Mouse (Mus musculus): ENCODE measurements at regions not wholly inside any gene's neighbourhood (a gene's known extent, or its start where the extent isn't known, plus 50 kb on each side); places are given as distances from the start of the nearest gene placed in this dataset.

- no peak for DNase-seq
Measured at GRCm38 (mm10) chr4:53915326-53915725, 89.5 kb downstream of the Tmem38b start.

DNA sequence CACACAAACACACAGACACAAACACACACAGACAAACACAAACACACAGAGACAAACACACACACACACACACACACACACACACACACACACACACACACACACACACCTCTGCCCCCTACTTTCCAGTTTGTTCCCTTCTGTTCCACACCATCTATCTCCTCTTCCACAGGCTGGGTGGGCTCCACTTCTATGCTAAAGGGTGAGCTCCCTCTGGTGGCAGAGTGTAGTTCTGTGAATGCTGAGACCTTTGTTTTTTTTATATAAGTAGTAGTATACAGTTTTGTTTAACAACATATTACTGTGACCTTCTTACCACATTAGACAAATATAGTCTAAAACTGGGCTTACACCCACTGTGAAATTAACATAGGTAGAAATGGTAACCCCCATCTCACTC is 93.3 kb downstream of the Tmem38b start:
- peak; percentile 80 to 83 for DNase-seq

- DNase-seq: no peak
Measured at GRCm38 (mm10) chr4:53920587-53920986, 94.7 kb downstream of the Tmem38b start.

DNA sequence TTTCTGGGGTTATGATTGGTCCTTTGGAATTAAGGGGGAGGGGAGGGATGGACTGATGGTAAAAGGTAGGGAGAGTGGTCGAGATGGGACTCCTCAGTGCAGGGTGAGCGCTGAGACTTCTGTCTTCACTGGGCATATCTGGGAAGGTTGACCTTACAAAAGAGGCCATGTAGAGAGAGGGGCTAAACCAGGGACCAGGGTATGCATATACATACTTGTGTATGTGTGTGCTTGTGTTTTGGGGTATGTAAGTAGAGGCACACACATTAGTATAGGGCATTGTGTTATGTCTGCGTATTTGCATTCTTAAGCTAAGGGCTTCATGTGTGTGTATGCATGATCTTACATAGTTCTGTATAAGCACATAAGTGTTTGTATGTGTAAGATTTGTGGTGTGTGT is 105.2 kb downstream of the Tmem38b start:
- no peak for DNase-seq

GRCm38 (mm10) chr4:53931499-53931898 is 105.7 kb downstream of the Tmem38b start:
- DNase-seq: peak; percentile 58 to 61

DNA sequence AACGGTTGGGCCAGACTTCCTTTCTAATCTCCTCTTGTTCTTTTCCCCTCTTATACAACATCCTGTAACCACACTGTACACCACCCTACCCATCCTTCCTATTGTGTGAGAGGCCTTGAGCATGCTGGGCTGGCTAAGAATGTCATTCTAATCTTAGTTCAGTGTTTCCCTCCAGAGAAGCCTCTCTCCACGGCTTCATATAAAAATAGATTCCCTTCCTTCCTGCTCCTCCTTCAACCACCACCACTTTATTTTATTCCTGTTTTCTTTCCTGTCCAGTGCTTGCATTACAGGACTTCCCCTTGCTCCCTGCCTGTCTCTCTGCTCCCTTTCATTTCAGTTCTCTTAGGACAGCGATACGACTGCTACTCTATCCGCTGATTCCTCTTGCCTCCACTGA is 109.5 kb downstream of the Tmem38b start:
- no peak for DNase-seq

DNA sequence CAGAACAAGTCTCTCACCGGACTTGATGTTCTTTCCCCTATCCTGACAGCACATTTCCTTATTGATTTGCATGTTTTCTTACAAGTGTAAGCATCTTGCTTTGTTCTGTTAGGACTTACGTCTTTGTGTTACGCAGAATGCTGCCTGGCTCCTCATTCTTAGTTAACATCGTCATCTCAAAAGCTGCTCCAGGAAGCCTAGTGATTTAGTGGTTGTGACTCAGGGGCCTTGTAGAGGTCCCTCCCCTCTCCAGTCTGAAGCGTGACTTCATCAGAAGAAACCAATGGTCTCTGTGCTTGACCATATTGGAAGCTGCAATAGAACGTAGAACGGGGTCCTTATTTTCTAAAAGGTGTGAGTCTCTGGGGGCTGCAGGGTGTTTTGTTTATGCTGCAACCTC is 122.9 kb downstream of the Tmem38b start:
- no peak for DNase-seq

- DNase-seq: no peak
Measured at GRCm38 (mm10) chr4:53949164-53949563, 123.3 kb downstream of the Tmem38b start.

- DNase-seq: no peak
Measured at GRCm38 (mm10) chr4:53950496-53950895, 124.7 kb downstream of the Tmem38b start.

GRCm38 (mm10) chr4:53951003-53951733 is 125.3 kb downstream of the Tmem38b start:
- no peak for DNase-seq

DNA sequence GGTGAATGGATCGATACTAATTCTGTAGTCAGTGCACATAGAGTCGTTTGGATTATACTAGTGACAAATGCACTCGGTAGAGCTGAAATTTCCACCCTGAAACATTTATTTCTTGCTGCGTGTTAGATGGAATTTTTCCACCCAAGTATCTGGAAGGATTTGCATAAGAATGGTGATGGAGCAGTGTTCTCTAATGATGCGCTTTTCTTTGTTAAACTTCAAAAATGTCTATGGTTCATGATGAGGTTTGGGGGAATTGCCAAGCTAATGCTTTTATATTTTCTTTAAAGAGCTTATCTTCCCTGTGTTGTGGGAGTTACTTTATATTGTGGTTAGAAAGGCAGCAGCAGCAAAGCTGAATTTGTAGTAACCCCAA is 125.9 kb downstream of the Tmem38b start:
- no peak for DNase-seq

GRCm38 (mm10) chr4:53952288-53952687 is 126.4 kb downstream of the Tmem38b start:
- no peak for DNase-seq

- no peak for DNase-seq
Measured at GRCm38 (mm10) chr4:53962458-53962857, 136.6 kb downstream of the Tmem38b start.

DNA sequence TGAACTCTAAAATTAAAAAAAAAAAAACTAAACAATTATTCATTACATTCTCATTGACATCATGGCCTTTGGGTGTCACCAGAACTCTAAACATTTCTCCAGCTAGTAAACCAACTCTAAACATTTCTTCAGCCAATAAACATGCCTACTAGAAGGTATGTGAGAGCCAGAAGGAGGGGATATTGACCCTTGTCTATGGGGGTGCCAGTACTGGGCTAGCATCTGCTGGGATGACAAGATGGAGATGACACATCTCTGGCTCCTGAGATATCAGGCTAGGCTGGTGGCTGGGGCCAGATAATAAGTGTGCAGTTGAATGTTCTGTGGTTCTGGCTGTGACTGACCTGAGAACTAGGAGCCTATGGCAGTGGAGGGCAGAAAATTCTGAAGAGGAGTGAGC is 144.6 kb downstream of the Tmem38b start:
- DNase-seq: no peak

GRCm38 (mm10) chr4:53970960-53971359 is 145.1 kb downstream of the Tmem38b start:
- no peak for DNase-seq

DNA sequence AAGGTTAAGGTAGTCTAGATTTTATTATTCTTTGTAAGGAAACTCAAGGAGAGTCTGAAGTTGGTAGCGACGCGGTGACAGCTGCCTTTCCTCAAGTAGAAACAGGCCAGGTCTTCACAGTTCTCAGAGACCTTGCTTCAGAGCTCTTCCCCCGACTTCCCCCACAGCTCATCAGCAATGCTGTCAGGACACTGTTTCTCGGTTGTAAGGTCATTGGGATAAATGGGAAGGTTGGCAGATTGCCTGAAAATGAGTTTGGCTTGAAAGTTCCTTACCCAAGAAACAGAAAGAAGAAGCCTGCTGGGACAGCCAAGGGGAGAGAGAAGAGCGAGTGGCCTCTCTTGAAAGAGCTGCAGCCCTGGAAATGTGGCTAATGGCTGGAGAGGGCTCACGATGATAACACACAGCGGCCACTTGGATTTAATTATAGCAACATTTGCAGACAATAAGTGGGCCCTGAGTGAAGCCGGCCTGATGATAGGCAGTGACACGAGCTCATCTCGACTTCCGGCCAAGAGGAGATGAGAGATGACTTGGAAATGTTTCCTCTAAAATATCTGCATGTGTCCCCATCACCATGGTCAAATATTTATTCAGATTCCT is 150.3 kb downstream of the Tmem38b start:
- peak; percentile 20 to 29 for DNase-seq

DNA sequence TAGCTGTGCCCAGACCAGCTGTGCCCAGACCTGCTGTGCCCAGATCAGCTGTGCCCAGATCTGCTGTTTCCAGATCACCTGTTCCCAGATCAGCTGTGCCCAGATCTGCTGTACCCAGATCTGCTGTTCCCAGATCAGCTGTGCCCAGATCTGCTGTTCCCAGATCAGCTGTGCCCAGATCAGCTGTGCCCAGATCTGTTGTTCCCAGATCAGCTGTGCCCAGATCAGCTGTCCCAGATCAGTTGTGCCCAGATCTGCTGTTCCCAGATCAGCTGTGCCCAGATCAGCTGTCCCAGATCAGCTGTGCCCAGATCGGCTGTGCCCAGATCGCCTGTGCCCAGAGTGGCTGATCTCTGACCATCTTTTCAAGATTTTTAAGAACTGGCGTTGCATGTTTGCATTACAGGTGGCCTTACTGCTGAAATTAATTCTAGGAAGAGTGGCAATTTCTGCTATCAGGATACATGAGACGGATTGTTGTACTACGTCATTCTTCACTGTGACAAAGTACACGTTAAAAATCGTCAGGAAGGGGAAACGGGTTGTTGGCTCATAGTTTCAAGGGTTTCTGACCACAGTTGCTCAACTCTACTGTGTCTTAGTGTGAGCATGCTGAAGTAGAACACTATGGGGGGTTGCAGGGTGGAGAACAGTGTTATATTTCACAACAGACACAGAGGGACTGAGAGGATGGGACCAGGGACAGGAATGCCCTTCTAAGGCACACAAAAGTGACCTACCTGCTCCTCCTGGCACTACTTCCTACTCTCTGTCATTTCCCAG is 160.9 kb downstream of the Tmem38b start:
- peak; percentile 6 to 7 for DNase-seq

GRCm38 (mm10) chr4:53987536-53987935 is 161.7 kb downstream of the Tmem38b start:
- DNase-seq: peak; percentile 79

GRCm38 (mm10) chr4:54021069-54021829 is 195.4 kb downstream of the Tmem38b start:
- DNase-seq: peak in 1 of 2 experiments; percentile 15

- no peak for DNase-seq
Measured at GRCm38 (mm10) chr4:54021861-54022385, 196.1 kb downstream of the Tmem38b start.

- DNase-seq: no peak
Measured at GRCm38 (mm10) chr4:54026919-54027318, 201.1 kb downstream of the Tmem38b start.

GRCm38 (mm10) chr4:54027565-54028237 is 201.9 kb downstream of the Tmem38b start:
- peak in 1 of 2 experiments; percentile 12 for DNase-seq

Measured in cerebellum, postnatal 10 days (tissue).